Mouse (Mus musculus) E14TG2a.4 (cell line): ENCODE measurements around the gene B4galnt4.
A peak's percentile ranks its signal among the peaks of the same experiment; 100 is the strongest.

Experiments
- H3K27me3 ChIP-seq: 2 replicates; pipeline ENCODE4 v1.6.1; 2014; ENCODE audit warnings: low read length, control low read depth; ENCODE audit not compliant: insufficient read depth
- H3K36me3 ChIP-seq: 2 replicates; pipeline ENCODE4 v1.6.1; 2014; ENCODE audit warnings: low read length, control low read depth; ENCODE audit not compliant: insufficient read depth
- H3K4me1 ChIP-seq: replicated peaks from 2 replicates; pipeline ENCODE4 v1.6.1; 2014; ENCODE audit warnings: low read depth, low read length, control low read depth
- H3K4me3 ChIP-seq: replicated peaks from 2 replicates; pipeline ENCODE4 v1.5.1; 2014; ENCODE audit warnings: mild to moderate bottlenecking, low read length
- H3K9me3 ChIP-seq: 2 replicates; pipeline ENCODE4 v1.6.1; 2014; ENCODE audit warnings: low read length, control low read depth
- CTCF ChIP-seq: conservative IDR thresholded peaks from 2 replicates; pipeline ENCODE4 v1.5.1; 2014; ENCODE audit warnings: low read length
- NANOG ChIP-seq: IDR thresholded peaks from 2 replicates; pipeline ENCODE4 v1.6.1; 2014; ENCODE audit warnings: borderline replicate concordance, low read length, mixed read lengths
- POU5F1 ChIP-seq: IDR thresholded peaks from 2 replicates; pipeline ENCODE4 v1.6.1; 2014; ENCODE audit warnings: low read length, borderline replicate concordance

Gene B4galnt4

GRCm38 (mm10) chr7:141079481-141080449, 18.9 kb downstream of the B4galnt4 start:
- no peaks in the 10 kb centered on the region for H3K9me3 ChIP-seq
- TF ChIP-seq NANOG = no peak
- TF ChIP-seq POU5F1 = no peak
- TF ChIP-seq CTCF = no peak
- peaks cover 60% of the 10 kb centered on the region for H3K4me1 ChIP-seq
- peaks cover 33% of the 10 kb centered on the region for H3K27me3 ChIP-seq
- H3K36me3 ChIP-seq = no peaks in the 10 kb centered on the region
- H3K4me3 ChIP-seq = peak overlapping the region; percentile 68

- no peak for TF ChIP-seq POU5F1
- no peak for TF ChIP-seq NANOG
- TF ChIP-seq CTCF = no peak
- peaks cover 68% of the 10 kb centered on the region for H3K4me1 ChIP-seq
- H3K9me3 ChIP-seq = no peaks in the 10 kb centered on the region
- H3K36me3 ChIP-seq = peaks cover 37% of the 10 kb centered on the region
- peaks cover 27% of the 10 kb centered on the region for H3K27me3 ChIP-seq
- H3K4me3 ChIP-seq = peak overlapping the region; percentile 71
Measured at GRCm38 (mm10) chr7:141087894-141088293, 27.0 kb downstream of the B4galnt4 start.

GRCm38 (mm10) chr7:141088473-141088872, 27.6 kb downstream of the B4galnt4 start:
- H3K27me3 ChIP-seq = peaks cover 27% of the 10 kb centered on the region
- TF ChIP-seq NANOG (no peak), POU5F1 (no peak), CTCF (no peak)
- H3K36me3 ChIP-seq = peaks cover 42% of the 10 kb centered on the region
- peak overlapping the region; percentile 71 for H3K4me3 ChIP-seq
- peaks cover 68% of the 10 kb centered on the region for H3K4me1 ChIP-seq
- H3K9me3 ChIP-seq = no peaks in the 10 kb centered on the region

- H3K9me3 ChIP-seq = no peaks in the 10 kb centered on the region
- TF ChIP-seq CTCF = no peak
- no peak for TF ChIP-seq POU5F1
- H3K4me3 ChIP-seq = peak overlapping the region; percentile 20; the same call in 1 of the 2 replicates
- peaks cover 81% of the 10 kb centered on the region for H3K4me1 ChIP-seq
- H3K27me3 ChIP-seq = peaks cover 27% of the 10 kb centered on the region
- H3K36me3 ChIP-seq = peaks cover 59% of the 10 kb centered on the region
Measured at GRCm38 (mm10) chr7:141090228-141090627, 29.3 kb downstream of the B4galnt4 start.

- H3K9me3 ChIP-seq = no peaks in the 10 kb centered on the region
- peak overlapping the region; percentile 65 for H3K4me3 ChIP-seq
Measured at GRCm38 (mm10) chr7:141092051-141092735, 31.3 kb downstream of the B4galnt4 start.

GRCm38 (mm10) chr7:141093950-141094349, 33.0 kb downstream of the B4galnt4 start:
- H3K4me3 ChIP-seq = no peak overlapping the region
- peaks cover 7% of the 10 kb centered on the region for H3K27me3 ChIP-seq
- H3K9me3 ChIP-seq = no peaks in the 10 kb centered on the region
- peaks cover 91% of the 10 kb centered on the region for H3K4me1 ChIP-seq
- TF ChIP-seq POU5F1 (no peak), CTCF (no peak), NANOG (no peak)
- peaks cover 62% of the 10 kb centered on the region for H3K36me3 ChIP-seq

More at GRCm38 (mm10) chr7:141092051-141092735, 31.3 kb downstream of the B4galnt4 start:
- peaks cover 96% of the 10 kb centered on the region for H3K4me1 ChIP-seq
- H3K27me3 ChIP-seq = peaks cover 25% of the 10 kb centered on the region
- TF ChIP-seq NANOG (no peak), CTCF (no peak), POU5F1 (no peak)
- H3K36me3 ChIP-seq = peaks cover 62% of the 10 kb centered on the region

GRCm38 (mm10) chr7:141094487-141095205, 33.7 kb downstream of the B4galnt4 start:
- no peaks in the 10 kb centered on the region for H3K9me3 ChIP-seq
- peaks cover 2% of the 10 kb centered on the region; the same call in 1 of the 2 replicates for H3K27me3 ChIP-seq
- H3K4me3 ChIP-seq = peak overlapping the region; percentile 41
- peaks cover 55% of the 10 kb centered on the region for H3K36me3 ChIP-seq
- no peak for TF ChIP-seq POU5F1
- TF ChIP-seq NANOG = no peak
- no peak for TF ChIP-seq CTCF
- H3K4me1 ChIP-seq = peaks cover 91% of the 10 kb centered on the region

GRCm38 (mm10) chr7:141096021-141096420, 35.1 kb downstream of the B4galnt4 start:
- Histone ChIP-seq H3K9me3 (no peaks in the 10 kb centered on the region), H3K27me3 (no peaks in the 10 kb centered on the region; the same call in 1 of the 2 replicates), H3K36me3 (peaks cover 41% of the 10 kb centered on the region), H3K4me1 (peaks cover 85% of the 10 kb centered on the region), H3K4me3 (peak overlapping the region; percentile 78)
- TF ChIP-seq POU5F1 (no peak), CTCF (no peak), NANOG (no peak)
